Mouse (Mus musculus): ENCODE measurements around the gene Reg3a. TPM values are rescaled to one million over a fixed set of nuclear protein-coding genes. Genes with fewer than 3 reads are reported as not detected.

The Reg3a gene
- not detected in 2 replicates for polyA plus RNA-seq (2012; ENCODE audit: low replicate concordance)

GRCm38 (mm10) chr6:78380409-78380808 is at the start of gene Reg3a:
Reg3a (plus strand) TSS chr6:78380709.

GRCm38 (mm10) chr6:78370357-78370756 is 10.2 kb upstream of the Reg3a start, which contains the start of gene Reg3b:
Reg3b (plus strand) TSS chr6:78370657.

GRCm38 (mm10) chr6:78378765-78379164 is 1.7 kb upstream of the Reg3a start, which contains the start of gene Reg3d:
Reg3d (minus strand) TSS chr6:78378865.

GRCm38 (mm10) chr6:78395323-78395722 is 14.8 kb downstream of the Reg3a start, which contains the start of gene Reg2:
Reg2 (plus strand) TSS chr6:78395623.

DNA sequence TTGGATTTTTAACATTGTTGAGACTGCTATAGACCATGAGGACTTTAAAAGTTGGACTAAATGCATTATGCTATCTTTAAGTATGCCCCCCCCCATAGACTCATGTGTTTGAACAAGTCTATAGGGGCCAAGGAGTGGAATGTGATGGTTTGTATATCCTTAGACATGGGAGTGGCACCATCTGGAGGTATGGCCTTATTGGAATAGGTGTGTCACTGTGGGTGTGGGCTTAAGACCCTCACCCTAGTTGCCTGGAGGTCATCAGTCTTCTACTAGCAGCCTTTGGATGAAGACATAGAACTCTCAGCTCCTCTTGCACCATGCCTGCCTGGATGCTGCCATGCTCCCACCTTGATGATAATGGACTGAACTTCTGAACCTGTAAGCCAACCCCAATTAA is 41.9 kb downstream of the Reg3a start, which contains the start of gene Reg1:
Reg1 (plus strand) TSS at position 301 of the 400 bp plus-strand sequence.

Other genes with a start within 250 kb of the Reg3a start
- not detected in 2 replicates for gene Reg3b, start 10.1 kb upstream of the Reg3a start, polyA plus RNA-seq (2012; ENCODE audit: low replicate concordance)
- gene Reg3d, start 1.8 kb upstream of the Reg3a start, polyA plus RNA-seq (2012; ENCODE audit: low replicate concordance) = not detected in 2 replicates
- not detected in 2 replicates for gene Reg2, start 14.9 kb downstream of the Reg3a start, polyA plus RNA-seq (2012; ENCODE audit: low replicate concordance)
- not detected in 2 replicates for gene Reg1, start 42.0 kb downstream of the Reg3a start, polyA plus RNA-seq (2012; ENCODE audit: low replicate concordance)
- not detected in 2 replicates for gene Reg3g, start 88.2 kb downstream of the Reg3a start, polyA plus RNA-seq (2012; ENCODE audit: low replicate concordance)

All from leukemia stem cell, adult 10-12 weeks (primary cell).